Mouse (Mus musculus): ENCODE data around the gene Mup14.
"Not testable (repeated sequence)": the region's sequence is repeated elsewhere in the genome, so short reads cannot be mapped to it uniquely, and the experiment has no call there.

DNA sequence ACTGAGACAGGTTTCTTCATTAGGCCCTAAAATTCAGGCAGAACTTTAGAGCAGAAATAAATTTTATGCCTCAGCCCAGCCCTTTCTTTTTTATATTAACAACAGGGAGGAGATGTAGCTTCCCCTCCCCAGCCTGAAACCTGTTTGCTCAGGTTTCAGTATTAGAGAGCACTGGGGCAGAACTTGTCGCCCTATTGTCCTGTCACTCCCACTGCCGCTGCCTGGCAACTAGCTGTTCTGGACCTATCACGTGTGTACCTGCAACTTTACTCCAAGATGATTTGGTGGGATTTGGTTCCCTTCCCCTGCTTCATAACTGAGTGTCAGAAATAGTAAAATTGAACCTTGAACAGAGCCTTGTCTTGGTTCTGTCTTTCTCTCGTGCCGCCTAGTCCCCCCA lies 34.3 kb upstream of the Mup14 start:
- TF ChIP-seq CTCF, EP300 (IDR thresholded peaks at IDR 0.05; ENCODE audit: low read depth): not testable (repeated sequence)

Measured in liver, embryonic 14.5 days (tissue).